Mouse (Mus musculus) ovary, adult 10 weeks (tissue): Measurements from ENCODE around the gene Glrx2. TPM values are rescaled to one million over a fixed set of nuclear protein-coding genes. Genes with fewer than 3 reads are reported as not detected.

Source experiments
- polyA plus RNA-seq: library from polyadenylated mRNA; stranded (reverse); fragments of 350-450 nt; fragmentation: Illumina TruSeq; extraction: RNeasy Lipid Tissue Mini Kit (QIAGEN cat#74804); gene quantifications from one replicate; pipeline ENCODE4 v1.2.3, GENCODE M21; 2014

Glrx2 gene
- 123 TPM for polyA plus RNA-seq

GRCm38 (mm10) chr1:143716038-143716437 lies at the start of gene Glrx2:
TSS of gene Glrx2 (plus strand) at chr1:143716338.

GRCm38 (mm10) chr1:143702741-143703262 lies 13.3 kb upstream of the Glrx2 start, which contains the start of gene Cdc73:
TSS of gene Cdc73 (minus strand) at chr1:143702893.

GRCm38 (mm10) chr1:143776446-143777411 lies 60.6 kb downstream of the Glrx2 start, which contains the start of the genes Trove2 and Uchl5:
TSS of gene Trove2 (minus strand) at chr1:143777068.
TSS of gene Uchl5 (plus strand) at chr1:143777272.

Other genes with a start within 250 kb of the Glrx2 start
- gene B3galt2, start 75.7 kb upstream of the Glrx2 start, polyA plus RNA-seq: 5.8 TPM
- gene Cdc73, start 13.4 kb upstream of the Glrx2 start, polyA plus RNA-seq: 199 TPM
- 89.1 TPM for gene Trove2, start 60.7 kb downstream of the Glrx2 start, polyA plus RNA-seq
- gene Uchl5, start 60.9 kb downstream of the Glrx2 start, polyA plus RNA-seq: 142 TPM